Mouse (Mus musculus) ES-Bruce4 (cell line): ENCODE data around the gene Lhb. TPM values are rescaled to one million over a fixed set of nuclear protein-coding genes. Genes with fewer than 3 reads are reported as not detected.
A peak's percentile ranks its signal among the peaks of the same experiment; 100 is the strongest.
"Not testable (repeated sequence)": the region's sequence is repeated elsewhere in the genome, so short reads cannot be mapped to it uniquely, and the experiment has no call there.

ENCODE experiments used
- H3K27ac ChIP-seq: 2 replicates; pipeline ENCODE4 v1.5.1; 2012; ENCODE audit warnings: low read length, inconsistent platforms; ENCODE audit not compliant: insufficient read depth
- H3K27me3 ChIP-seq: 2 replicates; pipeline ENCODE4 v1.6.1; 2012; ENCODE audit warnings: mild to moderate bottlenecking, low read length, inconsistent platforms; ENCODE audit not compliant: control insufficient read depth, poor library complexity, insufficient read depth, severe bottlenecking
- H3K36me3 ChIP-seq: 2 replicates; pipeline ENCODE4 v1.6.1; 2012; ENCODE audit warnings: inconsistent platforms, mild to moderate bottlenecking, low read length, moderate library complexity; ENCODE audit not compliant: control insufficient read depth, poor library complexity, insufficient read depth, severe bottlenecking
- H3K4me1 ChIP-seq: one replicate; pipeline ENCODE4 v1.8.1; 2011; ENCODE audit warnings: low read length; ENCODE audit not compliant: control insufficient read depth, insufficient read depth
- H3K4me3 ChIP-seq: 2 replicates; pipeline ENCODE4 v1.5.1; 2011; ENCODE audit warnings: low read depth, mild to moderate bottlenecking, low read length
- H3K9ac ChIP-seq: 2 replicates; pipeline ENCODE4 v1.6.1; 2012; ENCODE audit warnings: low read depth, mild to moderate bottlenecking, inconsistent platforms; ENCODE audit not compliant: poor library complexity, severe bottlenecking
- H3K9me3 ChIP-seq: replicated peaks from 2 replicates; pipeline ENCODE4 v1.6.1; 2012; ENCODE audit warnings: mild to moderate bottlenecking, low read length, inconsistent platforms; ENCODE audit not compliant: control insufficient read depth, poor library complexity, insufficient read depth, severe bottlenecking
- CTCF ChIP-seq: IDR thresholded peaks from one replicate; pipeline ENCODE4 v1.8.1; 2011; ENCODE audit warnings: low read depth, low read length
- EP300 ChIP-seq: IDR thresholded peaks from 2 replicates; pipeline ENCODE4 v1.6.1; 2011; ENCODE audit warnings: low read depth, low read length; ENCODE audit not compliant: insufficient read depth
- POLR2A ChIP-seq: IDR thresholded peaks from one replicate; pipeline ENCODE4 v1.8.1; 2011; ENCODE audit warnings: low read length; ENCODE audit not compliant: insufficient read depth
- polyA plus RNA-seq: library from polyadenylated mRNA; stranded (reverse); fragments of >200 nt; gene quantifications from 2 replicates; pipeline ENCODE4 v1.2.4, GENCODE M21; 2011; ENCODE audit warnings: low read depth; ENCODE audit not compliant: missing spikeins, insufficient read depth, insufficient read length

Gene Lhb
- polyA plus RNA-seq, 1 experiment, result not detected

DNA sequence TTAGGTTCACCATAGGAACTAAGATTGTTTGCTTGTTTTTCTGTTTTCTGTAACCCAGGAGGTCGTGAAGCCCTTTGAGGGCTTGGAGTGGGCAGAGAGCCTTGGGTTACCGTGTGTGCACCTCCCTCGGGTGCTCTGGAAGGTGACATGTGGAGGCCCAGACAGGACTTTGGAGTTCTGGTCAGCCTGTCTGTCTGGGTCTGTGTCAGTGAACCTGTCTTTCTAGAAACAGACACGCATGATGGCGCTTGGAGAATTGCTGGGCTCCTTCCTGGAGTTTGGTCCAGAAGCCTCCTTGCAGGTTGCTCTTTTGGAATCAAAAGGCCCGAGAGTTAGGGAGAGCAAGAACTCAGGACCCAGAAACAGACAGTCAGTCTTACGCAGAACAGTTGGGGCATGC lies 39.8 kb downstream of the Lhb start:
- Histone ChIP-seq H3K27ac (peak overlapping the region; percentile 98), H3K4me1 (peaks cover under 1% of the 10 kb centered on the region), H3K9ac (peak overlapping the region; percentile 82), H3K9me3 (no peaks in the 10 kb centered on the region), H3K27me3 (no peaks in the 10 kb centered on the region), H3K36me3 (peaks cover 54% of the 10 kb centered on the region), H3K4me3 (peak overlapping the region; percentile 70)
- TF ChIP-seq POLR2A (no peak), CTCF (no peak), EP300 (no peak)

DNA sequence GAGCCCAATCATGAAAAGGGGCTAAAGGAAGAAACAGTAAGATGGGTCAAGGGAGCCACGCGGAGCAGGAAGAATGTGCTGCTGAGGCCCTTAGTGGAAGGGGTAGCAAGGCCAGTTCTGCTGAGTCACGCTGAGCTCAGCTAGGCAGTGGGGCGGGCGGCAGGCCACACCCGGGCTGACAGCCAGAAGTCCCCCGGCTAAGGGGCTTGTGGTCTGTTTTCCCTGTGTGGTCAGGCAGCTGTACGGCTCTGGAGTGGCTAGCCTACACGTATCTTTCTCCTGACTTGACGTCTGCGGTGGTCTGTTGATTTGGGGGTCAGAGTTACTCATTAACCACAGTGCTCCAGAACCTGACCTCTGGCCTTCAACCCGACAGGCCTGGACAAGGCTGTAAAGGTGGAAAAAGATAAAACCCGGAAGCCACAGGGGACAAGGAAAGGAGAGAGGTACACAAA lies 40.3 kb downstream of the Lhb start:
- no peak for TF ChIP-seq POLR2A
- peak; percentile 96 for TF ChIP-seq EP300
- Histone ChIP-seq H3K4me1 (no peaks in the 10 kb centered on the region), H3K4me3 (peak overlapping the region; percentile 70), H3K27me3 (no peaks in the 10 kb centered on the region), H3K9ac (peak overlapping the region; percentile 82), H3K27ac (peak overlapping the region; percentile 98), H3K9me3 (no peaks in the 10 kb centered on the region), H3K36me3 (peaks cover 55% of the 10 kb centered on the region)

DNA sequence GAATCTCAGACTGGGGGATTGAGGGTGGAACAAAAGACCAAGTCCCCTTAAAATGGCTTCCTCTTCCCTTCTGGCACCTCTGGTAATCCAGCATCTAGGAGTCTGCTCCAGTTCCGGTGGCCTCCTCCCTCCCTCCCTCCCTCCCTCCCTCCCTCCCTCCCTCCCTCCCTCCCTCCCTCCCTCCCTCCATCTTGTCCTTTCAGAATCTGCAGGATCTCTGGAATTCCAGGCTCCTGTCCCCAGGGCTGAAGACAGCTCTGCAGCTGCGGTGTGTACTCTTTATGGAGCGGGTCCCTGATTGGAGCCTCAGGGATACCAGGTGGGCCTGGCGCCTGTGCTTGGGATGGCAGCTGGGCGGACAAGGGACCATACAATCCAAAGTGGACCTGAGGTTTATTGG lies 40.7 kb downstream of the Lhb start:
- TF ChIP-seq POLR2A (peak; percentile 18), EP300 (no peak)
- H3K36me3 ChIP-seq, result peaks cover 55% of the 10 kb centered on the region
- peak overlapping the region; percentile 98 for H3K27ac ChIP-seq
- H3K4me3 ChIP-seq, result peak overlapping the region; percentile 70
- no peaks in the 10 kb centered on the region for H3K4me1 ChIP-seq
- peak overlapping the region; percentile 82 for H3K9ac ChIP-seq
- no peaks in the 10 kb centered on the region for H3K27me3 ChIP-seq
- H3K9me3 ChIP-seq, result no peaks in the 10 kb centered on the region

DNA sequence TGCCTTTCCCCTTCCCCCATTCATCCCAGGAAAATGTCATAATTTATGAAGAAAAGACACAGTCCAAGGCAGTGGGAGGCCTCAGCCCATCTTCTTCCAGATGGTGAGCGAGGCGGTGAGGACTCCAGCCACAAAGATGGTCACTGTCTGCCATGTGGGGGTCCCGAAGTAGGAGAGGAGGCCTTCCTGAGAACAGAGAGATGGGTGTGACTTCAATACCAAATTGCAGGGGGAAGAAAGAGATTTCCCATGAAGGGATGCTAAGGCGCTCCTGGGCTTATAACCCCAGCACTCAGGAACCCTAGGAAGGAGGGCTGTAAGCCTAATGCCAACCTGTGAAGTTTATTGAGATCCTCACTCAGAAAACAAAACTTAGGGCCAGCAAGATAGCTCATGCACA lies 41.2 kb downstream of the Lhb start:
- H3K27ac ChIP-seq, result peak overlapping the region; percentile 91
- no peak for TF ChIP-seq EP300
- TF ChIP-seq CTCF, result no peak
- TF ChIP-seq POLR2A, result no peak
- H3K4me1 ChIP-seq, result no peaks in the 10 kb centered on the region
- H3K4me3 ChIP-seq, result peak overlapping the region; percentile 46
- no peaks in the 10 kb centered on the region for H3K27me3 ChIP-seq
- H3K9ac ChIP-seq, result peak overlapping the region; percentile 82
- H3K36me3 ChIP-seq, result peaks cover 55% of the 10 kb centered on the region
- no peaks in the 10 kb centered on the region for H3K9me3 ChIP-seq

DNA sequence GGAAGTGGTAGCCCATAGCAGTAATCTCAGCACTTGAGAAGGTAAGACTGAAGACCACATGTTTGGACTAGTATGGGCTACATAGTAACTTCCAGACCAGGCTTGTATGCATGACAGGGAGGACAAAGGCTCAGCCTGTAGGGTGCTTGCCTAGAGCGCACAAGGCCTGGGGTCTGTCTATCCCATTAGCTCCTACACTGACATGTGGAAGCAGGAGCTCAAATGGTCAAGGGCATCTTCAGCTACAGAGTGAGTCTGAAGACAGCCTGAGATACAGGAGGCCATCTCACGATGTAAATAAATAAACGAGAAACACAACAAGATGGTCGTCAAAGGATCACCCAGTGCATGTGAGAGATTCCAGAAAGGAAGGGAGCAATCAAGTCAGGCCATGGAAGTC lies 41.7 kb downstream of the Lhb start:
- Histone ChIP-seq H3K4me1 (no peaks in the 10 kb centered on the region), H3K4me3 (no peak overlapping the region), H3K9me3 (no peaks in the 10 kb centered on the region), H3K36me3 (peaks cover 54% of the 10 kb centered on the region), H3K27me3 (no peaks in the 10 kb centered on the region), H3K27ac (peak overlapping the region; percentile 91), H3K9ac (peak overlapping the region; percentile 82; the same call in 1 of the 2 replicates)
- TF ChIP-seq POLR2A, result no peak

DNA sequence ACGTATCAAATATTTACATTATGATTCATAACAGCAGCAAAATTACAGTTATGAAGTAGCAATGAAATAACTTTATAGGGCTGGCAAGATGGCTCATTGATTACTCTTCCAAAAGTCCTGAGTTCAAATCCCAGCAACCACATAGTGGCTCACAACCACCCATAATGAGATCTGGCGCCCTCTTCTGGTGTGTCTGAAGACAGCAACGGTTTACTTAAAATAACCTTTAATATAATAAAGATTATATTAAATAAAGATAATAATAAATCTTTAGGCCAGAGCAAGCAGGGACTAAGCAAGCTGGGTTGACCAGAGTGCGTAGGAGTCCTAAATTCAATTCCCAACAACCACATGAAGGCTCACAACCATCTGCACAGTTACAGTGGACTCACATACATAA lies 42.2 kb downstream of the Lhb start:
- Histone ChIP-seq H3K27ac (peak overlapping the region; percentile 91), H3K36me3 (peaks cover 48% of the 10 kb centered on the region), H3K9ac (0 out of 2 replicates have a peak overlapping the region, but pooled peaks have one; percentile 16)
- H3K9me3 ChIP-seq, H3K4me3 ChIP-seq, H3K4me1 ChIP-seq, H3K27me3 ChIP-seq: not testable (repeated sequence)
